Mouse (Mus musculus) retina, adult 2 months (tissue): ENCODE results near the gene Chrna9.

ENCODE experiments used
- DNase-seq: peaks from one replicate; pipeline ENCODE4 v3.0.0-alpha.2; 2012; ENCODE audit warnings: low read depth, low spot score

Chrna9 gene

GRCm38 (mm10) chr5:66008245-66008967, 73.7 kb downstream of the Chrna9 start:
- DNase-seq: no peak

GRCm38 (mm10) chr5:66013999-66014398, 79.3 kb downstream of the Chrna9 start:
- DNase-seq: no peak

GRCm38 (mm10) chr5:66014437-66014836, 79.7 kb downstream of the Chrna9 start:
- DNase-seq: no peak

- no peak for DNase-seq
Observed at GRCm38 (mm10) chr5:66015449-66015961, 80.8 kb downstream of the Chrna9 start.

- no peak for DNase-seq
Observed at GRCm38 (mm10) chr5:66026796-66027195, 92.1 kb downstream of the Chrna9 start.
